Mouse (Mus musculus): ENCODE results near the gene Pex5. TPM values are rescaled to one million over a fixed set of nuclear protein-coding genes. Genes with fewer than 3 reads are reported as not detected.
A peak's percentile ranks its signal among the peaks of the same experiment; 100 is the strongest.

The Pex5 gene
- total RNA-seq, 1 experiment: 35.7 TPM

- TF ChIP-seq HCFC1 (IDR thresholded peaks at IDR 0.05; ENCODE audit: borderline replicate concordance, insufficient read depth, low read length) (no peak), ZC3H11A (IDR thresholded peaks at IDR 0.05; ENCODE audit: borderline replicate concordance, low read depth, low read length) (no peak), ZNF384 (IDR thresholded peaks at IDR 0.05; ENCODE audit: low read depth, low read length) (no peak), MAFK (IDR thresholded peaks at IDR 0.05; ENCODE audit: insufficient read depth, low read depth, low read length) (no peak), CHD2 (IDR thresholded peaks at IDR 0.05; ENCODE audit: low read depth, low read length) (no peak)
- in situ Hi-C loops (cut with MboI; ENCODE audit: low sequenced_read_pairs in 2 of 2, unreplicated experiment in 2 of 2): no loop called here
- no peak overlapping the region for H3K27ac ChIP-seq (ENCODE audit: insufficient read depth, low read depth, low read length, poor library complexity, severe bottlenecking)
- H3K4me3 ChIP-seq (ENCODE audit: insufficient read depth in 1 of 2, low read depth in 1 of 2, low read length in 2 of 2, poor library complexity in 1 of 2, severe bottlenecking in 1 of 2): no peak overlapping the region
- no peak for DNase-seq (ENCODE audit: low read depth, low spot score)
- no peaks in the 10 kb centered on the region for H3K9me3 ChIP-seq (ENCODE audit: control insufficient read depth, insufficient read depth, low read depth, low read length)
- no peak overlapping the region for H3K9ac ChIP-seq (ENCODE audit: insufficient read depth, low read depth, low read length, poor library complexity, severe bottlenecking)
- no peaks in the 10 kb centered on the region for H3K36me3 ChIP-seq (ENCODE audit: control insufficient read depth, insufficient read depth, low read length, poor library complexity, severe bottlenecking)
- H3K4me1 ChIP-seq (ENCODE audit: control insufficient read depth in 2 of 2, insufficient read depth in 2 of 2, low read length in 2 of 2, poor library complexity in 1 of 2): no peaks in the 10 kb centered on the region; a peak in 1 of 4 replicates
These were observed 3.8 kb upstream of the Pex5 start for GRCm38 (mm10) chr6:124418686-124419085.

GRCm38 (mm10) chr6:124415347-124416088 is 651 bp upstream of the Pex5 start:
- 0 out of 2 replicates have a peak, but pooled peaks have one; percentile 27 for TF ChIP-seq HCFC1 (IDR thresholded peaks at IDR 0.05; ENCODE audit: borderline replicate concordance, insufficient read depth, low read length)
- TF ChIP-seq MAFK (IDR thresholded peaks at IDR 0.05; ENCODE audit: insufficient read depth, low read depth, low read length): no peak
- no peak for TF ChIP-seq ZC3H11A (IDR thresholded peaks at IDR 0.05; ENCODE audit: borderline replicate concordance, low read depth, low read length)
- TF ChIP-seq CHD2 (IDR thresholded peaks at IDR 0.05; ENCODE audit: low read depth, low read length): no peak
- no peaks in the 10 kb centered on the region; a peak in 1 of 4 replicates for H3K4me1 ChIP-seq (ENCODE audit: control insufficient read depth in 2 of 2, insufficient read depth in 2 of 2, low read length in 2 of 2, poor library complexity in 1 of 2)
- H3K9ac ChIP-seq (ENCODE audit: insufficient read depth, low read depth, low read length, poor library complexity, severe bottlenecking): peak overlapping the region; percentile 69
- no peaks in the 10 kb centered on the region for H3K9me3 ChIP-seq (ENCODE audit: control insufficient read depth, insufficient read depth, low read depth, low read length)
- H3K4me3 ChIP-seq (ENCODE audit: insufficient read depth in 1 of 2, low read depth in 1 of 2, low read length in 2 of 2, poor library complexity in 1 of 2, severe bottlenecking in 1 of 2): peak overlapping the region; percentile 60 to 76
- in situ Hi-C loops (cut with MboI; ENCODE audit: low sequenced_read_pairs in 2 of 2, unreplicated experiment in 2 of 2): no loop called here
- H3K27ac ChIP-seq (ENCODE audit: insufficient read depth, low read depth, low read length, poor library complexity, severe bottlenecking): peak overlapping the region; percentile 35
- peak; percentile 82 for DNase-seq (ENCODE audit: low read depth, low spot score)
- H3K36me3 ChIP-seq (ENCODE audit: control insufficient read depth, insufficient read depth, low read length, poor library complexity, severe bottlenecking): peaks cover 10% of the 10 kb centered on the region; the same call in 1 of the 2 replicates

- Histone ChIP-seq H3K9ac (ENCODE audit: insufficient read depth, low read depth, low read length, poor library complexity, severe bottlenecking) (peak overlapping the region; percentile 89), H3K36me3 (ENCODE audit: control insufficient read depth, insufficient read depth, low read length, poor library complexity, severe bottlenecking) (peaks cover 10% of the 10 kb centered on the region; the same call in 1 of the 2 replicates), H3K9me3 (ENCODE audit: control insufficient read depth, insufficient read depth, low read depth, low read length) (no peaks in the 10 kb centered on the region), H3K4me1 (ENCODE audit: control insufficient read depth in 2 of 2, insufficient read depth in 2 of 2, low read length in 2 of 2, poor library complexity in 1 of 2) (no peaks in the 10 kb centered on the region; a peak in 1 of 4 replicates), H3K27ac (ENCODE audit: insufficient read depth, low read depth, low read length, poor library complexity, severe bottlenecking) (peak overlapping the region; percentile 45; the same call in 1 of the 2 replicates), H3K4me3 (ENCODE audit: insufficient read depth in 1 of 2, low read depth in 1 of 2, low read length in 2 of 2, poor library complexity in 1 of 2, severe bottlenecking in 1 of 2) (peak overlapping the region; percentile 76 to 98)
- TF ChIP-seq CHD2 (IDR thresholded peaks at IDR 0.05; ENCODE audit: low read depth, low read length) (no peak), MAFK (IDR thresholded peaks at IDR 0.05; ENCODE audit: insufficient read depth, low read depth, low read length) (no peak), HCFC1 (IDR thresholded peaks at IDR 0.05; ENCODE audit: borderline replicate concordance, insufficient read depth, low read length) (no peak), ZNF384 (IDR thresholded peaks at IDR 0.05; ENCODE audit: low read depth, low read length) (no peak), ZC3H11A (IDR thresholded peaks at IDR 0.05; ENCODE audit: borderline replicate concordance, low read depth, low read length) (no peak)
- in situ Hi-C loops (cut with MboI; ENCODE audit: low sequenced_read_pairs in 2 of 2, unreplicated experiment in 2 of 2): no loop called here
- no peak for DNase-seq (ENCODE audit: low read depth, low spot score)
These were observed 529 bp downstream of the Pex5 start for GRCm38 (mm10) chr6:124414150-124414926.

GRCm38 (mm10) chr6:124413770-124414149 is 1.1 kb downstream of the Pex5 start:
- in situ Hi-C loops (cut with MboI; ENCODE audit: low sequenced_read_pairs in 2 of 2, unreplicated experiment in 2 of 2): no loop called here
- no peak overlapping the region for H3K27ac ChIP-seq (ENCODE audit: insufficient read depth, low read depth, low read length, poor library complexity, severe bottlenecking)

More at GRCm38 (mm10) chr6:124413770-124414149, 1.1 kb downstream of the Pex5 start:
- DNase-seq (ENCODE audit: low read depth, low spot score): no peak
- Histone ChIP-seq H3K9ac (ENCODE audit: insufficient read depth, low read depth, low read length, poor library complexity, severe bottlenecking) (0 out of 2 replicates have a peak overlapping the region, but pooled peaks have one; percentile 3), H3K36me3 (ENCODE audit: control insufficient read depth, insufficient read depth, low read length, poor library complexity, severe bottlenecking) (peaks cover 10% of the 10 kb centered on the region; the same call in 1 of the 2 replicates), H3K4me3 (ENCODE audit: insufficient read depth in 1 of 2, low read depth in 1 of 2, low read length in 2 of 2, poor library complexity in 1 of 2, severe bottlenecking in 1 of 2) (peak overlapping the region; percentile 76 to 98), H3K9me3 (ENCODE audit: control insufficient read depth, insufficient read depth, low read depth, low read length) (no peaks in the 10 kb centered on the region), H3K4me1 (ENCODE audit: control insufficient read depth in 2 of 2, insufficient read depth in 2 of 2, low read length in 2 of 2, poor library complexity in 1 of 2) (no peaks in the 10 kb centered on the region; a peak in 1 of 4 replicates)
- peak; percentile 43; the same call in 1 of the 2 replicates for TF ChIP-seq ZNF384 (IDR thresholded peaks at IDR 0.05; ENCODE audit: low read depth, low read length)
- no peak for TF ChIP-seq ZC3H11A (IDR thresholded peaks at IDR 0.05; ENCODE audit: borderline replicate concordance, low read depth, low read length)

Measured in ES-E14 (cell line).